Mouse (Mus musculus): ENCODE results near the gene Anks1b. TPM values are rescaled to one million over a fixed set of nuclear protein-coding genes. Genes with fewer than 3 reads are reported as not detected.

The Anks1b gene
- total RNA-seq, 2 experiments from 2014 or later, result 0.30 to 0.44 TPM

DNA sequence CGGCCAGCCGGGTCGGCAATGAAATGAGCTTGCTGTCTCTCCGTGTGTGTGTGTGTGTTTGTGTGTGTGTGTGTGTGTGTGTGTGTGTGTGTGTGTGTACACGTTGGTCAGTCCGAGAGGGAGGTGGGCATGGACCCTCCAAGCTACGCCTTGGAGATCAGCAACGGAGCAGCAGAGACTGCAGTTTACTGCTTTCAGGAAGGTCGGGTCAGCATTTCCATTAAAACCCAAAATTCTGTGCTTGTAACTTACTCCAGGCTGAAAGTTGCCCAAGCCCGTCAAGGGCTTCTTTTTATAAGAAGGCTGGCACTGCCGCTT, 956.9 kb downstream of the Anks1b start:
- no peak for DNase-seq
- intact Hi-C loops (cut with DNase I), result no loop called here

DNA sequence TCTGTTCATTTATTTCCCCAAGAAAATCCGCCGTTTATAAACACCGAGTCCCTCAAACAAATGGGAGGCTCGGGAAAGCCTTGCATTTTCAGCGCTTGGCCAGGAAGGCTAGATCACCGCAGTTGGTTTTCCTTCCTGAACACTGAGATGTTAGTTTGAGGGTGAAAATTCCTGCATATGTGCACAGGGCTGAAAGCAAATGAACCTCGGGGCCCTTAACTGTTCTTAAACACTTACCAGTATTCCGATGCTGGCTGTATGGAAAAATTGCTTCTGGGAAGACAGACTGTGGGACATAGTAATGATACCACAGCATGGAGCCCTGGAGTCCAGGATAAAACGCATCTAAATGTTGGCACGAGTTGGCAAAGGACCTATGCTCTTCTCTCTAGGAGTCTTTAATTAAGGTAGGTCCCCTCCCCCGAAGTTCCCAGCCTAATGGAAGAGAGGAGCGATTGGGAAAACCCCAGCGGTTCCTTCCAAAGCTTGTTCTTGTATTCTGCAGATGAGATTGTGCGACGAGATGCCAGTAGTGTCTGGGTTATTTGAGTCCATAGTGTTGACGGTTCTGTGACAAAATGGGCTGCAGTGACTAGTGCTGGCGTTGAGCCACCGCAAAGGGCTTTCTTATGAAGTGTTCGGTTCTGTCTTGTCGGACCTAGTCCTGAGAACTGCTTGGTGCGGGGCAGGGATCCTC, 957.4 kb downstream of the Anks1b start:
- peak in 1 of 2 experiments; percentile 1 for DNase-seq

DNA sequence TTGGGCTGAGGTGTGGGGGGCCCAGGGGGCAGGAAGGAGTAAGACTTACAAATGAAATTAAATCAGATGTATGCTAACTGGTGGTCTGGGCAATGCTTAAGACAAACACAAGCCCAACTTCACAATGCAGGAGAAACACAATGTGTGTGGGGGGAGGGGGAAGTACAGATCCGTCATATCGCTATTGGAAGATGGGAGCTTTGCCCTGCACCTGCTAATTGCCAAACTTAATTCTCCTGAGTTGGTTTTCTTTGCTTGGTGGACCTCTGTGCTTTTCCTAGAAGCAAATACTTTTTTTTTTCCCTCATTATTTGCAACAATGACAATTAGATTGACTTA, 957.9 kb downstream of the Anks1b start:
- DNase-seq, result no peak
- intact Hi-C loops (cut with DNase I), result no loop called here

More for the DNA sequence above, 957.4 kb downstream of the Anks1b start:
- intact Hi-C loops (cut with DNase I), result no loop called here

DNA sequence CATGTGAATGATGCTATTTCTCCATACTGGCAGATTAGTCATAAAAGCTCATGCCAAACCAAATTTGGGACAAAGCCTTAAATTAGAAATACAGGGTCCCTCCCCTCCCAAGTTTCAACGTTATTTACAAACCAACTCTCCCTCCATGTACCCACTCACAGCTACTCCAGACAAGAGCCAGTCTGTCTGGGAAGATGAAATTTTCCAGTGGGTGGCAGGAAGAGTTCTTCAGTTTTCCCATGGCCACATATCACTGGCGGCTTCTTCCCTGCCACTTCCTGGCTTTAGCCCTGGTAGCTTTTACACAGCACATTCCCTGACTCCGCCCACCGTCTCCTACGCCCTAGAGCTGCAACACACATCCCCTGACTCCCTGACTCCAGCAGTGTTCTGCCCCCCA, 961.0 kb downstream of the Anks1b start:
- DNase-seq, result no peak
- intact Hi-C loops (cut with DNase I), result no loop called here

DNA sequence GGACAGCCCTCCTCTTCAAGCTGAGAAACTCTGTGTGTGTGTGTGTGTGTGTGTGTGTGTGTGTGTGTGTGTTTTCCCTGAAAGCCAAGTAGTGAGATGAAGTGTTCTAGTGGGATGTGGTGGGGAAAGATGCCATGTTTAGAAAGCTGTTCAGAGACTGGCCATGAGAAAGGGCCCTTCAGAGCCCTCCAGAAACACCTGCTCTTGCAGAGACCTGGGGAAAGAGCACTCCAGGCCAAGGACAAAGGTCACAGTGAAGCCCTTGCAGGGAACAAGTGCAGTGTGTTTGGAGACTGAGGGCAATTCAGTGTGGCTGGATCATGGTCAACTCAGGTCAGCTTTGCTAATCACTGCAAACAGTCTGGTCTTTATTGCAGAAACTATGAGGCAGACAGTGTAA, 961.9 kb downstream of the Anks1b start:
- no peak for DNase-seq
- intact Hi-C loops (cut with DNase I), result no loop called here

DNA sequence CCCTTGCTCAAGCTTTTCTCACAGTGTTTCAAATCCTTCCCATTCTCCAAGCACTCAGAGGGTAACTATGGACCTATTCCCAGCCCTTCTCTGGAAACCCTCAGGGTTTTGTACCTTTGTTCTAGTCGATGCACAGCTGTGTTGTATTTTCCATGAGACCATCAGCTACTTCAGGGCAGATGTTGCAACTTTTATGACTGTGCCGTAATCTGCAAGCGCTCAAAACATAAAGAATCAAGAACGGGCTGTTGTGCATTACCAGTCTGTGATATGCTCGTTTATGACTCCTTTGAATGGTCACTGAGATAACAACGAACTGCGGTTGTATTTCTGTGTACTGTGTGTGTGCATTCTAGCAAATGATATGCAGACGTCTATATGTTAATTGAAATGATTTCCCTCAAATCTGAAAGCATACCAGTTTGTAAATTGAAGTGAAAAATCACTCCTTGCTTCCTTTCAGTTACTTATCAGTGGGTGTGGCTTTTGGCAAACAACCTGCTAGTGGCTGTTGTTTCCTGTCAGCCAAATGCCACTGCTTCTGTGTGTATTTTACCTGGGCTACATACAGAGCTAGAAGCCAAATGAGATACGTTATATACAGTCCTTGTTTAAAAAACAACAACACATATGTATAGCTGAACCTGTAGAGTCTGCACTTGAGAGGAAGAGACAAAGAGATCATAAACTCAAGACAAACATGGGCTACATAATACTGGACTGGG, 966.5 kb downstream of the Anks1b start:
- intact Hi-C loops (cut with DNase I), result no loop called here
- DNase-seq, result no peak

DNA sequence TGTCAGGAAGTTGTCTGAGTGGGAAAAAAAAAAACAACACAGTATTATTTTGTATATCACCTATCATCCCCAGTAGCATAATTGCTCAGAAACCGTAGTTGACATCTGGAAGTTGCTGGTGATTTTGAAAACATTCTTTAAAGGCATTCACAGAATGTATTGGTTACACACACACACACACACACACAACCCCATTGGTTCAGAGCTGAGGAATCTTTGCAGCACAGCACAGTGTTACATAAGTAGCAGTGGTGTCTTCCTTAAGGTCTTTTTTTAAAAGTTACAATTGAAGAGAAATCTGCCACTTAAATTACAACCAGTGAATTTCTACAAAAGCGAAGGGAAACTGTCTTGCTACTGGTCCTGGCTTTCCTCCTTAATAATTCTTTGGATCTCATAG, 969.1 kb downstream of the Anks1b start:
- DNase-seq, result no peak
- intact Hi-C loops (cut with DNase I), result no loop called here

DNA sequence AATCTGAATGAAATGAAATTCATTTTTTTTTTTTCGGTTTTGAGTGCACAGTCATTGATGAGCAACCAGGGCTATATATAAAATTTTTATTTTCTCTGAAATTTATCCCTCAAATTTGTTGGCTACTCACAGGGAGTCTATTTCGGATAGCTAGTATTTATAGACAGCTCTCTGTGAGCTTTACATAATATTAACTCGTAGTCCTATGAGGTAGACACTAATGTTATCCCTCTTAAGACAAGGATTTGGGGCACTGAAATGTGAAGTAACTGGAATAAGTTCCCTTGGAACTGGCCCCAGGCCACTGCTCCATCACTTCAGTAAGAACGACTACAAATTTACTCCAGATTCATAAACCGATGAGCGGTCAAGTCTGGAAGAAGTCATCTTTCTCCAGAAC, 977.8 kb downstream of the Anks1b start:
- no peak for DNase-seq
- intact Hi-C loops (cut with DNase I), result no loop called here

DNA sequence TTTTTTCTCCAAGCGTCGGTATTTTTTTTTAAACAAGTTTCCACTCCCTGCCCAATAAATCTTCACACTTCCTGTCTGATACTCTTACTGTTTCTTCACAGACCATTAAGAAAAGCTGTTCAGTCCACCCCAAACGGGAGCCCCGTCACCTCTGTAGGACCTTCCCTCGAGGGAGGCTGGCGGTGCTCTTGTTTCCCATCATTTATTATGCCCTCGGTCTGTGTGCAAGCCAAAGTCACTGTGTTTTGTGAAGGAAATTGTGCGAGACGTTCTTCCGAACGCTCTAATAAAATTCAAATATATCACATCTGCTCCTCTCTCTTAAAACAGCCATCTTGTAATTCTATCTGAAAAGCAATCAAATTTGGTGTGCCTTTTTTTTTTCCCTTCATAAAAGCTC, 978.7 kb downstream of the Anks1b start:
- no peak for DNase-seq
- intact Hi-C loops (cut with DNase I), result no loop called here

DNA sequence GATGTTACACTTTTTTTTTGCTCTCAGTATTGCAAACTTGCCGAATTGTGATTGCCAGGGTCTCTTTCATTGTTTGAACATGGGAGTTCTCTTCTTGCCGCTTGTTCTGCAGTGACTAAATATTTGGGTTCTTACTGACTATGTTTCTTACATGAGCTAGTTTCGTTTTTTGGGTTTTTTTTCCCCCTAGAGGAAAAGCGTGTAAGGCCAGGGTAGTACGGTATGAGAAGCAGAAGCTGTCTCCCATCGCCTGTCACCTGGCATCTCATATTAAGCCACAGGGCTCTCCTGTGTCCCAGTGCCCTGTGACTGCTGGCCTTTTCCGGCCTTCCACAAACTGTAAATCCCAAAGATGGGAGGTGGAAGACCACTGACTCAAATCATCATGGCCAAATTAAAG, 979.1 kb downstream of the Anks1b start:
- no peak for DNase-seq
- intact Hi-C loops (cut with DNase I), result no loop called here

DNA sequence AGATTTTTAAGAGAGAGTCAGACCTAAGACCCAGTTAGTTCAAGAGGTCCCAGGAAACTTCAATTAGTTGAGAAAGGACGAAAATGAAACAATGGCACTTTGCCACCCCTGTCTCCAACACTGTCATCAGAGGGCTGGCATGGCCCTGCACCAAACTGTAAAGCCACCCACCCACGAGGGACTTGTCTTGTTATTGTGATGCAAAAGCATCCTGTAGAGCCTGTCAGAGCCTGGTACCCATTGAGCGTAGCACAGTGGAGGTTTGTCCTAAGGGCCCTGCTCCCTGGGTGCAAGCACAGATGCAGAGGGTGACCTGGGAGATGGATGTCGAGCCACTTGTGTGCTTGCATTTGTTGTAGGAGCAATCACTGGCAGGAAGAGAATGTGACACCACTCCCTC, 983.4 kb downstream of the Anks1b start:
- intact Hi-C loops (cut with DNase I), result no loop called here
- no peak for DNase-seq

DNA sequence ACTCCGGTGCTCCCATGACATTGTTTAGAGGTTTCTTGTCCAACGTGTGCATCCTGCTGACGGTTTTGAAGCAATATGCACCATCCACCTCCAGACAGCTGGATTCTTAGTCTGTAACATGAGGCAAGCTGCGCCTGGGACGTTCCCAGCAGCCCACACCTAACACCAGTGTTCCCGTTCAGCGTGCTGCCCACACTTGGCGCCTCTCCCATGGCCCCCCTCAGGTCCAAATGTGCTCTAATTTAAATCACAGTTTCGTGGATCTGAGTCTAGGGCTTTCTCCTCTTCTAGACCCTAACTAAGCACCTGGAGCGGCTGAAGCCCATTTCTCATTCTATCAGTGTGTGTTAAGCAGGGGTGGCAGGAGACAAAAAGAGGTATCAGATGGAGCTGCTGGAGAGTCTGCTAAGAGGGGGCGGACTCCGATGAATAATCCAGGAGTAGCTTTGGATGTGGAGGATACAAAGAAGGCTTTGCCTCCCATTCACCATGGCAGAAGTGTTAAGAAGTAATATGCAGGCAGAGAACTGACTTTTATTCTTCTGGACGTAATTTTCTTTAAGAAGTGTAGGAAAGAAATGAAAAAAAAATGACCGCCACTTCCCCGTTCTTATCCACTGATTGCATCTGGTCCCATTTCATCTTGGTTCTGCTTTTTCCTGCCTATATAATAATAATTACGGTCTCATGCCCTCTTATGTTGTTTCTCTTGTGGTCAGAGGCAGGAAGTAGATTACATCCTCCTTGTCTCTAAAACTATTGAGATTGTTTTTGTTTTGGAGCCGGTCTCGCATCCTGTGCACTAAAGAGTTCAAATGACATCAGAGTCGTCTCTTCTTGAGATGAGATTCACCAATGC, 986.6 kb downstream of the Anks1b start:
- intact Hi-C loops (cut with DNase I), result no loop called here

DNA sequence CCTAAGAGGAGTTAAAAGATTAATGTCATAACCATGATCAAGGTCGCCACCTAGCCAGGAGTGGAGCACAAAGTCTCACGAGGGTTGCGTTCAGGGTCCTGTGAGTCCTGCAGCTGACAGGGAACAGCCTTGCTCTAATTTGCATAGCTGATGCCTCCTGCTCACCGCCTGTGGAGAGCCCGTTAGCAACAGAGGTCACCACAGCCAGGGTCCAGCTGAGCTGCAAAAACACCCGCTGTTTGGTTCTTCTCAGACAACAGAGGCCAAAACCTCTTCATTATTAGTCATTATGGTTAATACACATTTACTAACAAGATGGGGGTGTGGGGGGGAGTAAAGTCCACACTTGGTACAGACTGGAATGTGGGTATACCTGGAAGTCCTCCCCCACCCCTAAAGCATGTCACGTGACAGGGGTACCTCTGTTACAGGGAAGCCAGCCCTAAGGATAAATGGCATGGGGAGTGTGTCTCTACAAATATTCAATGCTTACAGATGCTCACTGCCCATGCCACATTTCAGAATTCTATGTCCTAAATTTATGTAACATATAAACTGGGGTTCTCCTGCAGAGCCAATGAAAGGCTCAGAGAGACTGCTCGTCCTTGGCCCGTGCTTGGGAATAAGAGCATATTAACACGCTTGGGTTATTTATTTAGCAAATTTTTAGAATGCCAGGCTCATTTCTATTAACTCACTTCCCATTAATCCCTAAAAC, 990.7 kb downstream of the Anks1b start:
- intact Hi-C loops (cut with DNase I), result no loop called here
- DNase-seq, result no peak

More for the DNA sequence above, 986.6 kb downstream of the Anks1b start:
- DNase-seq, result no peak

DNA sequence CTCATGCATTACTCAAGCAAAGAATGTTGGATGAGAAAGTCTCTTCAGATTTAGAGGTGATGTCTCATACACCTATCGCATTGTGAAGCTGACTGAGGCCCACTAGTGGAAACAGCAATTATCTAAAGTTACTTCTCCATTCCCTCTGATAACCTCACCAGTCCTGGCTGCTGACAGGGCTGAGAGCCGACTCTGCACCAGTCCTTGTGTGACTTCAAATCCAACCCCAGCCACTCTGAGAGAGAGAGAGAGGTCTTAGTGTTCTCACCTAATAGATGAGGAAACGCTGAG, 991.2 kb downstream of the Anks1b start:
- intact Hi-C loops (cut with DNase I), result no loop called here
- DNase-seq, result no peak

DNA sequence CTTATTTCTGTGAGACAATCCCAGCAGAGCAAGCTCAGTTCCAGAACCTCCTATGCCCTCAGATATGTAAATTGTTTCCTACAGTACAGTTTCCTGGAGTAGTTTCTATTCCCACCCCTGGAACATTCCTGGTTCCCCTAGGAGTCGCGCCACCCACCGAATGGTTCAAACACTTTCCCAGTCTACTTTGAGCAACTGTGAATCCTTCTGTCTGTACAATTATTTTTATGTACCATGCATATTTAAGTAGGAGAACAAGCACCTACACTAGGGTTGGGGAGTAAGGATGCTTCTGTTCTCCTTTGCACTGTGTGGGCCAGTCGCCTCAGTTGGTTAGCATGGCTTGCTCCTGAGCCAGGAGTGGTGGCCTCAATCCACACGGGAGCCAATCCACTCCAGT, 999.9 kb downstream of the Anks1b start:
- intact Hi-C loops (cut with DNase I), result no loop called here

DNA sequence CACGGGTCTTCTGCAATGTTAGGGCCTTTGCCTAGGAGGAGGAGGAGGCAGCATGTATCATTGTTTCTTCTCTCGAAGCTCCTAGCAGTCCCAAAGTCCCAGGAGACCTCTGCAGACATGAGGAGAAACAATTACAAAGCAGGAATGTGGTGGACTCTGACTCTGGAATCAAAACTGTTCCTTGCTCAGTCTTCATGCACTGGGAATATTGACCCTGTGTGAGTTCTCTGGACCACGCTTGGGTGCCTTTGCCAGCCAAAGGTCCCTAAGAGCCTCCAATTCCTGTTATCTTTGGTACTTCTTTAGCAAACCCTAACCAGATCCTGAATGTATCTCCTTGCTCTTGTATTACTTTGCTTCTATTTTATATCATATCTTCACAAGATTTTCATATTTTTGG, 1000.9 kb downstream of the Anks1b start:
- intact Hi-C loops (cut with DNase I), result no loop called here
- DNase-seq, result no peak

More for the DNA sequence above, 999.9 kb downstream of the Anks1b start:
- no peak for DNase-seq

DNA sequence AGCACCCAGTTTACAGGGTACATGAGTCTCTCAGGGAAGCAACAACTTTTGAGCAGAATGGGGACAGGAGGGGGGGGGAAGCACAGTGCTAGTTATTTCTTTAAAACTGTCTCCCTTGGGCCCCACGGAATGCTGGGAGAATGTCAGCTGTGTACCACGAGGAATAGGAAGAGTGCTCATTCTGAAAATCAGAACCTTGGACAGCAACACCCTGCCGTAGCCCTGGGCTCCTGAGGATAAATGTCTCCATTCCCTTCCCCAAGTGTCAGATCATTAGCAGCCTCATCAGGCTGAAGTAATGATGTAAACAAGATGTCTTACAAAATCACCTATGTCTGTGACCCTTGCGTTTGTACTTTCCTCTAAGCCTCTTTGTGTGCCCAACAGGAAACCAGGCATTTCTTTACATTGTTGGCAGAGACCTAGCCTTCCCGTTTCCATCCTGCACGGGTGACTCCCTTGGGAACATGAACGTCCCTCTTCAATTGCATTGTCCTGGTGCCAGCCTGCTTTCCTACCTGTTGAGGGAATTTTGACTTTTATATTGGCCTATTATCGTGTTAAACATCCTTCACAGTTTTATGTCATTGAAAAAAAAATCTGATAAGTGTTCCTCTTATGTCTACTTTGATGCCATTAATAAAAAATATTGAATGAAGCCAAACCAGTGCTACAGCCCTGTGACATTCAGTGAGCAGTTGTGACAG, 1007.7 kb downstream of the Anks1b start:
- DNase-seq, result no peak
- intact Hi-C loops (cut with DNase I), result loop anchor here (2.0 kb wide), 1 partner anchor 78 kb away; no protein-coding TSS in a partner anchor

DNA sequence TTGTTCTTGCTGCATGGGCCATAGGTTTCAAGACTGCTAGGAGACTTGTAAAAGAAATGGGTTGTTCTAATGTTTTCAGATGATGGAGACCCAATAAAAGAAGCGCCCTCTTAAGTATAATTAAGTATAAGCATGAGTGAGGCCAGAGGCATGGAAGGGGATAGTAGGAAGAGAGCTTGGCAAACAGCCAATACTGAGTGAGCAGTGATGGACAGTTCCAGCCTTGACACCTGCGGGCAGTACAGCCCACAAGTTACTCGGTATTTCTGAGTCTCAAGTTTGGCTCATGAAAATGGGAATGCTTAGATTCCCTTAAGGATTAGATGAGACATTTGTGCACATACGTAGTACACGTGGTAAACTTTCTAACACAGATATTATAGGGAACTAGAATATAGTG, 1016.3 kb downstream of the Anks1b start:
- intact Hi-C loops (cut with DNase I), result no loop called here
- no peak for DNase-seq

DNA sequence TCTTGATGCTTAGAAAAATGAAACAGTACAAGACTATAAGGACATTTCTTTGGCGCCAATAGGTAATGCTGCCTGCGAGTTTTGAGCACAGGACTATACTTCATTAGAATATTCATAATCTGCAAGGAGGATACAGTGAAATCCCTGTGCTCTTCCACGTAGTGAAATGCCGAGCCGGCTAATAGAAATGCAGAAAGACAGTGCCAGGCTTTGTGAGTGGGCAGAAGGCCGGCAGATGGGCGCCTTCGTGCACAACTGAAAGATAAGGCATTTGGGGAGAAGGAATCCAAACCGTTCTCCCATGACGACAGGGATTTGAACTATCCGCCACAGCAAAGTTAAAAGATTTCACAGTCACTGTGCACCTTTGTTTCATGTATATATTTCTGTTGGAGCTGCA, 1019.4 kb downstream of the Anks1b start:
- intact Hi-C loops (cut with DNase I), result no loop called here
- no peak for DNase-seq

DNA sequence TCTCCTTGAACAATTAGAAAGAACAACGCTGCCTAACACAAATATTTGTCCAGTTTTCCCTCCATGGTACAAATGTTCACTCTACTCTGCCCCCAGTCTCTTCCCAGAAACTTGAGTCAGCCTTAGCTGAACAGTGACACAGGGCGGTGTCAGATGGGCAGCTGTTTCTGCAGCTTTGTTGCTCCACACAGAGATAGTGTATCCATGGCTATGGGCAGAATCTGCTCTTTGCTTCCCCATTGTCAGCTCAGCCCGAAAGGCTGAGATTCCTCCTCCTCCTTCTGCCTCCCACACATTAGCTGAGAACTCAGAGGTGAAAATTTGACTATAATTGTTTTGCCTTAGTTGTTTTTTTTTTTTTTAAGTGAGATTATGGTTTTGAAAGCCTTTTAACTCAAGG, 1024.6 kb downstream of the Anks1b start:
- DNase-seq, result peak in 1 of 2 experiments; percentile 7

DNA sequence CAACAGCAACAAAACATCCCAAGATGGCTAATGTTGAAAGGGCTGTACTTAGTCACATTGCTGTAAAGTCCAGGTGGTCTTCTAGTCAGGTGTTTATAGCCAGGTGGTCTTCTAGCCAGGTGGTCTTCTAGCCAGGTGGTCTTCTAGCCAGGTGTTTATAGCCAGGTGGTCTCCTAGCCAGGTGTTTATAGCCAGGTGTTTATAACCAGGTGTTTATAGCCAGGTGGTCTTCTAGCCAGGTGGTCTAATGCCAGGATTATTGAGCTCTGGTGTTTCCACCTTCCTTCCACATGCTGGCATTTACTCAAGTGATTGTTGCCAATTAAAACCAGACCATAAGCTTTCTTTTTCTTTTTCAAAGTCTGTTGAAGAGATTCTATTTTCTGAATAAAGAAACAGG, 1030.9 kb downstream of the Anks1b start:
- intact Hi-C loops (cut with DNase I), result loop anchor here (5.0 kb wide), 1 partner anchor 128 kb away; no protein-coding TSS in a partner anchor
- DNase-seq, result no peak

More for the DNA sequence above, 1024.6 kb downstream of the Anks1b start:
- intact Hi-C loops (cut with DNase I), result no loop called here

Data from heart, postnatal 36 days (tissue).